ENCODE assay signal across 14 mouse cellular contexts in the genomic region with DNA sequence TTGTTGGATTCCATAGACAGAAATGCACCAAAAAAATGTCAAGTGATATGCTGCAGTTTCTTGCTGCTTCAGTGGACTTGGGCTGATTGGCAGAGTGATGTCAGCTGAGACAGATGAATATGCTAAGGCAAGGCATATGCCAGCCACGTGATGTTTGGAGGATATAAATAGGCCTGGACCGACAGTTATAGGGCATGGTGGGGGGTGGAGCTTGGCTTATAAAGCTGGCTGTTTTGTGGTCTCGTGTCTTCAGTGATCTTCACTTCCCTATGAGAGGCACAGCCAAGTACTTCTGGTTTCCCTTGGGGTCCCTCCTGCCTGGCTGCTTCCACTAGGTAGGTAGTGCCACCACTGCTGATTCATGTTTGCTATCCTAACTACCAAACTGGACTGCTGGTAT. TPM values are rescaled to one million over a fixed set of nuclear protein-coding genes. Genes with fewer than 3 reads are reported as not detected.
DNase-seq lines count a peak whose midpoint lies in the region; ATAC-seq and TF ChIP-seq lines count a peak whose summit lies in the region.
"Had no signal": no experiment of that assay in that cellular context is flagged by ENCODE, and none has a peak within 500 bp of the region (broad histone marks: within the 10 kb centered on the region; RNA-seq: fewer than 3 reads in every experiment).

No protein-coding gene starts in this region.

- DNase-seq in gastrocnemius, adult 18-20 months (ENCODE audit: low spot score), result peak; percentile 59
- no peak for DNase-seq in gastrocnemius, postnatal 36 days
- DNase-seq in lung, postnatal 25 days (ENCODE audit: low spot score), result peak; percentile 55
- no peak for DNase-seq in lung, adult 2 months
- peak; percentile 60 for DNase-seq in lung, postnatal 36 days
- peak; percentile 55 to 64 for DNase-seq in spleen, postnatal 4 days (ENCODE audit: low spot score in 2 of 2)
- no peak for DNase-seq in hindbrain, postnatal 0 days (ENCODE audit: low spot score)
- DNase-seq in frontal cortex, postnatal 36 days (ENCODE audit: low spot score in 2 of 2), result no peak
- DNase-seq: cerebellum, postnatal 14 days; kidney, postnatal 25 days; right cerebral cortex, postnatal 4 days had no signal

- TF ChIP-seq POLR2A in lung, adult 2 months (IDR thresholded peaks at IDR 0.05; ENCODE audit: borderline replicate concordance, extremely low read depth, low read depth, low read length), result no peak

- H3K4me2 ChIP-seq in hindbrain, postnatal 0 days (ENCODE audit: low read depth, low read length), result no peak overlapping the region
- H3K4me2 ChIP-seq: liver, embryonic 12.5 days; midbrain, embryonic 12.5 days had no signal

- no peak overlapping the region for H3K9ac ChIP-seq in hindbrain, postnatal 0 days (replicated peaks; ENCODE audit: low read length)
- H3K9ac ChIP-seq: liver, embryonic 12.5 days; midbrain, embryonic 12.5 days had no signal

- H3K27me3 ChIP-seq in hindbrain, postnatal 0 days (ENCODE audit: insufficient read depth, low read length), result no peaks in the 10 kb centered on the region
- H3K27me3 ChIP-seq: liver, embryonic 12.5 days; midbrain, embryonic 12.5 days had no signal

- H3K36me3 ChIP-seq in hindbrain, postnatal 0 days (ENCODE audit: insufficient read depth, low read length), result no peaks in the 10 kb centered on the region

- intact Hi-C loops in gastrocnemius, postnatal 36 days (cut with DNase I), result loop anchor here (10.0 kb wide), 1 partner anchor 246 kb away; a partner anchor contains a TSS

- peaks cover 5% of the 10 kb centered on the region for H3K4me1 ChIP-seq in lung, adult 2 months (ENCODE audit: control insufficient read depth, insufficient read depth, low read length)
- H3K4me1 ChIP-seq in hindbrain, postnatal 0 days (ENCODE audit: insufficient read depth, low read length), result peaks cover 6% of the 10 kb centered on the region; the same call in 1 of the 2 replicates

- 77% methylated on average over 3 of the region's 3 CpGs for WGBS in lung, adult 2 months
- whole genome bisulfite sequencing in hindbrain, postnatal 0 days, result 83% methylated on average over 3 of the region's 3 CpGs

- H3K4me3 ChIP-seq in lung, adult 2 months (replicated peaks; ENCODE audit: extremely low read depth, low read depth, low read length), result no peak overlapping the region
- H3K4me3 ChIP-seq in hindbrain, postnatal 0 days (ENCODE audit: low read length), result no peak overlapping the region
- H3K4me3 ChIP-seq: liver, embryonic 12.5 days; midbrain, embryonic 12.5 days had no signal

- no peaks in the 10 kb centered on the region for H3K9me3 ChIP-seq in hindbrain, postnatal 0 days (ENCODE audit: low read length)

- no peak overlapping the region for H3K27ac ChIP-seq in hindbrain, postnatal 0 days
- H3K27ac ChIP-seq: liver, embryonic 12.5 days; midbrain, embryonic 12.5 days had no signal

- TF ChIP-seq CTCF in lung, adult 2 months (IDR thresholded peaks at IDR 0.05; ENCODE audit: insufficient read depth, low read length), result no peak
- TF ChIP-seq CTCF in hindbrain, postnatal 0 days (IDR thresholded peaks at IDR 0.05; ENCODE audit: low read depth), result no peak

- no peak for ATAC-seq in hindbrain, postnatal 0 days
- ATAC-seq: liver, embryonic 12.5 days had no signal

RNA-seq across cellular contexts. Expression of a gene that starts 2.2 kb away (rescaled TPM):
- total RNA-seq in gastrocnemius, adult 18-20 months (2021), result 1 to 10 TPM; 6.7 to 7.1 TPM
- total RNA-seq in gastrocnemius, postnatal 36 days (2021), result 1 to 10 TPM; 6.1 to 6.6 TPM
- polyA plus RNA-seq in lung, adult 2 months (2012; rRNA removed), result 28.1 and 34.1 TPM in 2 replicates
- 31.2 and 36.2 TPM in 2 replicates for total RNA-seq in hindbrain, postnatal 0 days (2014; rRNA removed)
- 29.4 and 29.6 TPM in 2 replicates for polyA plus RNA-seq in hindbrain, postnatal 0 days (2015; fragmentation: Nextera tagmentation; extraction: Ambion mirVana)

RNA-seq across cellular contexts. Expression of a gene that starts 44.8 kb away (rescaled TPM):
- not detected for total RNA-seq in gastrocnemius, adult 18-20 months (2021)
- total RNA-seq in gastrocnemius, postnatal 36 days (2021), result not detected
- 21.2 and 28.6 TPM in 2 replicates for polyA plus RNA-seq in lung, adult 2 months (2012; rRNA removed)
- total RNA-seq in hindbrain, postnatal 0 days (2014; rRNA removed), result 626 and 692 TPM in 2 replicates
- polyA plus RNA-seq in hindbrain, postnatal 0 days (2015; fragmentation: Nextera tagmentation; extraction: Ambion mirVana), result 695 and 703 TPM in 2 replicates
- total RNA-seq: gastrocnemius, adult 8-10 months had no signal

RNA-seq across cellular contexts. Expression of a gene that starts 57.3 kb away (rescaled TPM):
- under 1 TPM; 0.18 to 0.26 TPM for total RNA-seq in gastrocnemius, adult 18-20 months (2021)
- under 1 TPM; 0.05 to 0.20 TPM for total RNA-seq in gastrocnemius, postnatal 36 days (2021)
- polyA plus RNA-seq in lung, adult 2 months (2012; rRNA removed), result 2.9 and 4.3 TPM in 2 replicates
- 50.3 and 50.9 TPM in 2 replicates for total RNA-seq in hindbrain, postnatal 0 days (2014; rRNA removed)
- polyA plus RNA-seq in hindbrain, postnatal 0 days (2015; fragmentation: Nextera tagmentation; extraction: Ambion mirVana), result 6.0 and 6.4 TPM in 2 replicates

Comparison
In these comparisons a context has a peak if more than half of its experiments do, and no peak if none do; other contexts are left out.
1. DNase-seq: peak in gastrocnemius, adult 18-20 months (single experiment), lung, postnatal 25 days (single experiment), lung, postnatal 36 days (single experiment) and spleen, postnatal 4 days (2 of 2); none in gastrocnemius, postnatal 36 days (0 of 2), lung, adult 2 months (single experiment), hindbrain, postnatal 0 days (single experiment) and frontal cortex, postnatal 36 days (0 of 2).
2. RNA of a gene that starts 44.8 kb away (total RNA-seq): 626 to 692 TPM in hindbrain, postnatal 0 days; not detected in gastrocnemius, adult 18-20 months and not detected in gastrocnemius, postnatal 36 days; every median in the first group is over 100 times any median in the second.
3. RNA of a gene that starts 57.3 kb away (total RNA-seq): 50.3 to 50.9 TPM in hindbrain, postnatal 0 days; 0.18 to 0.26 TPM in gastrocnemius, adult 18-20 months and 0.05 to 0.20 TPM in gastrocnemius, postnatal 36 days; every median in the first group is over 10 times any median in the second.